Mouse (Mus musculus) lung, postnatal 25 days (tissue): Measurements from ENCODE around the gene Dand5.
"Not testable (repeated sequence)": the region's sequence is repeated elsewhere in the genome, so short reads cannot be mapped to it uniquely, and the experiment has no call there.

ENCODE experiments used
- DNase-seq: peaks from one replicate; pipeline ENCODE4 v3.0.0; 2022; ENCODE audit warnings: low spot score

Dand5 gene

GRCm38 (mm10) chr8:84834866-84835855, 12.5 kb upstream of the Dand5 start:
- DNase-seq = no peak

GRCm38 (mm10) chr8:84834002-84834865, 11.6 kb upstream of the Dand5 start:
- DNase-seq = no peak

GRCm38 (mm10) chr8:84832759-84833742, 10.4 kb upstream of the Dand5 start:
- no peak for DNase-seq

GRCm38 (mm10) chr8:84832034-84832717, 9.6 kb upstream of the Dand5 start:
- DNase-seq = peak; percentile 81

GRCm38 (mm10) chr8:84831490-84831889, 8.9 kb upstream of the Dand5 start, which contains the start of gene Gadd45gip1:
Gene Gadd45gip1 (plus strand): TSS chr8:84831522.
- DNase-seq = peak; percentile 51

- DNase-seq = not testable (repeated sequence)
Measured at GRCm38 (mm10) chr8:84826518-84826917, 3.9 kb upstream of the Dand5 start.

GRCm38 (mm10) chr8:84825636-84826035, 3.0 kb upstream of the Dand5 start:
- peak; percentile 32 for DNase-seq

GRCm38 (mm10) chr8:84823653-84824052, 1.0 kb upstream of the Dand5 start:
- peak; percentile 60 for DNase-seq

GRCm38 (mm10) chr8:84816117-84816516, 6.5 kb downstream of the Dand5 start:
- DNase-seq = no peak

GRCm38 (mm10) chr8:84815547-84815946, 7.1 kb downstream of the Dand5 start:
- DNase-seq = peak; percentile 95

- no peak for DNase-seq
Measured at GRCm38 (mm10) chr8:84814555-84815441, 7.8 kb downstream of the Dand5 start.

GRCm38 (mm10) chr8:84814240-84814554, 8.4 kb downstream of the Dand5 start:
- no peak for DNase-seq

GRCm38 (mm10) chr8:84813830-84814229, 8.8 kb downstream of the Dand5 start:
- no peak for DNase-seq

GRCm38 (mm10) chr8:84813059-84813458, 9.6 kb downstream of the Dand5 start:
- DNase-seq = peak; percentile 85

GRCm38 (mm10) chr8:84811303-84811702, 11.3 kb downstream of the Dand5 start:
- DNase-seq = no peak

GRCm38 (mm10) chr8:84810896-84811295, 11.7 kb downstream of the Dand5 start:
- DNase-seq = peak; percentile 93

GRCm38 (mm10) chr8:84809941-84810280, 12.7 kb downstream of the Dand5 start:
- no peak for DNase-seq

GRCm38 (mm10) chr8:84809109-84809940, 13.3 kb downstream of the Dand5 start:
- no peak for DNase-seq

- no peak for DNase-seq
Measured at GRCm38 (mm10) chr8:84806031-84806430, 16.6 kb downstream of the Dand5 start.
